Mouse (Mus musculus) liver, embryonic 14.5 days (tissue): ENCODE measurements around the gene Ssr1. TPM values are rescaled to one million over a fixed set of nuclear protein-coding genes. Genes with fewer than 3 reads are reported as not detected.

ENCODE experiments used
- ATAC-seq: fragments of 200-750 bp; cut with Nextera tagmentation; 2 replicates; pipeline ENCODE4 v1.8.0; 2017; ENCODE audit warnings: moderate number of reproducible peaks, mild to moderate bottlenecking, moderate library complexity; ENCODE audit not compliant: insufficient read depth
- DNase-seq, 3 experiments: peaks; one replicate each; pipeline ENCODE4 v3.0.0-alpha.2; 2012 to 2013; ENCODE audit warnings: low read depth in 3 of 3, low spot score in 3 of 3
- H3K27ac ChIP-seq: fragments of 300-500 bp; sonication (generic); 2 replicates; pipeline ENCODE4 v1.5.1; 2014; ENCODE audit warnings: moderate library complexity, mild to moderate bottlenecking, control low read depth, inconsistent platforms
- H3K27me3 ChIP-seq: fragments of 300-500 bp; sonication (generic); 2 replicates; pipeline ENCODE4 v1.6.1; 2014; ENCODE audit warnings: mild to moderate bottlenecking, low read length, moderate library complexity; ENCODE audit not compliant: control insufficient read depth, insufficient read depth
- H3K36me3 ChIP-seq: fragments of 300-500 bp; sonication (generic); replicated peaks from 2 replicates; pipeline ENCODE4 v1.6.1; 2014; ENCODE audit warnings: low read depth; ENCODE audit not compliant: control insufficient read depth, insufficient read depth
- H3K4me1 ChIP-seq, 2 experiments: fragments of 200-500 bp in 1 of 2; fragments of 300-500 bp in 1 of 2; sonication (generic) in 1 of 2; replicated peaks; 2 replicates each; pipeline ENCODE4 v1.6.1; 2012 to 2014; ENCODE audit warnings: antibody characterized with exemption in 1 of 2, inconsistent platforms in 1 of 2, low read length in 1 of 2; ENCODE audit not compliant: control insufficient read depth in 2 of 2, insufficient read depth in 2 of 2
- H3K4me2 ChIP-seq: fragments of 300-500 bp; sonication (generic); 2 replicates; pipeline ENCODE4 v1.6.1; 2014; ENCODE audit warnings: low read depth, mild to moderate bottlenecking, control low read depth, moderate library complexity
- H3K4me3 ChIP-seq, 2 experiments: fragments of 200-500 bp in 1 of 2; fragments of 300-500 bp in 1 of 2; sonication (generic) in 1 of 2; 2 replicates each; pipeline ENCODE4 v1.5.1; 2012 to 2014; ENCODE audit warnings: low read depth in 2 of 2, low read length in 2 of 2, mild to moderate bottlenecking in 2 of 2, control low read depth in 1 of 2, inconsistent platforms in 1 of 2, moderate library complexity in 1 of 2; ENCODE audit not compliant: insufficient read depth in 1 of 2
- H3K9ac ChIP-seq: fragments of 300-500 bp; sonication (generic); replicated peaks from 2 replicates; pipeline ENCODE4 v1.6.1; 2014; ENCODE audit warnings: mild to moderate bottlenecking, control low read depth, moderate library complexity
- H3K9me3 ChIP-seq: fragments of 300-500 bp; sonication (generic); 2 replicates; pipeline ENCODE4 v1.6.1; 2016; ENCODE audit warnings: low read length, mixed read lengths; ENCODE audit not compliant: control insufficient read depth
- CTCF ChIP-seq: IDR thresholded peaks from 2 replicates; pipeline ENCODE4 v1.5.1; 2016; ENCODE audit warnings: antibody characterized with exemption, low read depth, control low read depth
- EP300 ChIP-seq: IDR thresholded peaks from 2 replicates; pipeline ENCODE4 v1.6.1; 2016; ENCODE audit warnings: antibody characterized with exemption, low read depth
- WGBS: fragments of 180-500 bp; shearing (Covaris S2); extraction: QIAGEN DNeasy Blood & Tissue Kit; methylation state at CpG from one replicate; pipeline ENCODE4 v1.1.7; 2014; ENCODE audit not compliant: insufficient replicate concordance; 5-methylcytosine and 5-hydroxymethylcytosine counted together
- polyA plus RNA-seq, 2 experiments: library from polyadenylated mRNA; depleted of rRNA in 1 of 2; stranded (reverse) in 1 of 2; unstranded in 1 of 2; fragments of >200 nt; fragmentation: Nextera tagmentation in 1 of 2; extraction: Ambion mirVana in 1 of 2; gene quantifications; 2 replicates each; pipeline versions ENCODE4 v1.2.1 to v1.2.3; 2012 to 2014

Ssr1 gene
- polyA plus RNA-seq, 2 experiments = 17.0 to 74.3 TPM

GRCm38 (mm10) chr13:37940167-37940566, 53.9 kb downstream of the Ssr1 start:
- Histone ChIP-seq H3K27ac (no peak overlapping the region), H3K4me3 (no peak overlapping the region), H3K36me3 (peaks cover 3% of the 10 kb centered on the region), H3K4me1 (peaks cover 0 to 20% of the 10 kb centered on the region in 2 experiments; a peak in 2 of 4 replicates), H3K27me3 (no peaks in the 10 kb centered on the region), H3K9me3 (no peaks in the 10 kb centered on the region), H3K4me2 (no peak overlapping the region), H3K9ac (no peak overlapping the region)
- ATAC-seq (no peak; the same call in 1 of the 2 replicates), DNase-seq (no peak)
- no peak for TF ChIP-seq CTCF
- no peak for TF ChIP-seq EP300
- WGBS = 77% methylated on average over 2 of the region's 2 CpGs

GRCm38 (mm10) chr13:37936351-37936750, 57.7 kb downstream of the Ssr1 start:
- Histone ChIP-seq H3K9me3 (no peaks in the 10 kb centered on the region), H3K36me3 (peaks cover 25% of the 10 kb centered on the region), H3K27me3 (no peaks in the 10 kb centered on the region), H3K4me1 (0 out of 4 replicates have a peak, but pooled peaks cover 0 to 5% of the 10 kb centered on the region in 2 experiments), H3K27ac (no peak overlapping the region), H3K9ac (no peak overlapping the region), H3K4me2 (no peak overlapping the region), H3K4me3 (no peak overlapping the region)
- no peak for DNase-seq
- no peak for ATAC-seq
- WGBS = 78% methylated on average over 3 of the region's 3 CpGs
- no peak for TF ChIP-seq EP300
- TF ChIP-seq CTCF = no peak

GRCm38 (mm10) chr13:37934920-37935319, 59.1 kb downstream of the Ssr1 start:
- H3K27me3 ChIP-seq = no peaks in the 10 kb centered on the region
- no peak overlapping the region for H3K27ac ChIP-seq
- 89% methylated on average over 8 of the region's 8 CpGs for WGBS
- no peak overlapping the region for H3K4me2 ChIP-seq
- H3K9ac ChIP-seq = no peak overlapping the region
- no peak for ATAC-seq
- TF ChIP-seq EP300 (no peak), CTCF (no peak)
- DNase-seq = no peak
- 0 out of 4 replicates have a peak, but pooled peaks cover 0 to 1% of the 10 kb centered on the region in 2 experiments for H3K4me1 ChIP-seq
- no peaks in the 10 kb centered on the region for H3K9me3 ChIP-seq
- peaks cover 36% of the 10 kb centered on the region for H3K36me3 ChIP-seq
- H3K4me3 ChIP-seq = no peak overlapping the region

GRCm38 (mm10) chr13:37934075-37934474, 59.9 kb downstream of the Ssr1 start:
- ATAC-seq = no peak
- TF ChIP-seq CTCF (no peak), EP300 (no peak)
- H3K4me2 ChIP-seq = no peak overlapping the region
- H3K9ac ChIP-seq = no peak overlapping the region
- DNase-seq = no peak
- H3K27me3 ChIP-seq = no peaks in the 10 kb centered on the region
- H3K9me3 ChIP-seq = no peaks in the 10 kb centered on the region
- H3K4me3 ChIP-seq = no peak overlapping the region
- peaks cover 36% of the 10 kb centered on the region for H3K36me3 ChIP-seq
- H3K4me1 ChIP-seq = no peaks in the 10 kb centered on the region
- H3K27ac ChIP-seq = no peak overlapping the region
- WGBS = 76% methylated on average over 4 of the region's 4 CpGs

- ATAC-seq (no peak), DNase-seq (no peak)
- no peaks in the 10 kb centered on the region for H3K4me1 ChIP-seq
- 81% methylated on average over 27 of the region's 27 CpGs for WGBS
- no peak overlapping the region for H3K4me3 ChIP-seq
- H3K36me3 ChIP-seq = peaks cover 38% of the 10 kb centered on the region
- no peaks in the 10 kb centered on the region for H3K9me3 ChIP-seq
- no peak overlapping the region for H3K27ac ChIP-seq
- no peak overlapping the region for H3K9ac ChIP-seq
- H3K27me3 ChIP-seq = no peaks in the 10 kb centered on the region
- H3K4me2 ChIP-seq = no peak overlapping the region
- TF ChIP-seq EP300 (no peak), CTCF (no peak)
These were observed 62.7 kb downstream of the Ssr1 start for GRCm38 (mm10) chr13:37931210-37931922.
